Mouse (Mus musculus): ENCODE data around the gene Cnnm2.

The Cnnm2 gene

DNA sequence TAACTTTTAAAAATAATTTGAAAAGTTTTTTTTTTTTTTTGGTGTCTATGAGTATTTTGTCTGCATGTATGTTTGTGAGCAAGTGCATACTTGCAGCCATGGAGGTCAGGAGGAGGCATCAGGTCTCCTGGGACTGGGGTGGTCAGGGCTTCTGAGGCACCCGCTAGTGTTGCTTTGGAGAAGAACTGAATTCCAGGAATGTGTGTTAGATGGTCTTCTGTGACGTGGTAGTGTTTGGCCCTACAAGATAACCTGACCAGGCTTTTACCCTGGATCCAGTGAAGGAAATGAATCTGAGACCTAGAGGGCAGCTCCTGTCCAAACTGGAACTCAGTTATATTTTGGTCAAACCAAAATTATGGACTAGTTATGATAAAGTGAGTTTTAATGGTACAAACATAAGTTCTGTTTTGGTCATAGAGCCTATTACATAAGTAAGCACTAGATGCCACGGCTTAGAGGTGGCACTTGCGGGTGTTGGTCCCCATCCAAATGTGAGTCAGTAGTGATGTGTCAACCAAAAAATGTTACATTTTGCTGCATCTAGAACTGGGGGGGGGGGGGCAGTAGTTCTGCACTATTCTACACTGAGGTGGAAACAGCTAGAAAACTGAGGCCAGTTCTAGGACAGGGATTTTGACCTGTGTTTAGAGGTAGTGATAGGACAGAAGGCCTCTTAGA lies 38.6 kb downstream of the Cnnm2 start:
- no peak for DNase-seq (ENCODE audit: low spot score)

DNA sequence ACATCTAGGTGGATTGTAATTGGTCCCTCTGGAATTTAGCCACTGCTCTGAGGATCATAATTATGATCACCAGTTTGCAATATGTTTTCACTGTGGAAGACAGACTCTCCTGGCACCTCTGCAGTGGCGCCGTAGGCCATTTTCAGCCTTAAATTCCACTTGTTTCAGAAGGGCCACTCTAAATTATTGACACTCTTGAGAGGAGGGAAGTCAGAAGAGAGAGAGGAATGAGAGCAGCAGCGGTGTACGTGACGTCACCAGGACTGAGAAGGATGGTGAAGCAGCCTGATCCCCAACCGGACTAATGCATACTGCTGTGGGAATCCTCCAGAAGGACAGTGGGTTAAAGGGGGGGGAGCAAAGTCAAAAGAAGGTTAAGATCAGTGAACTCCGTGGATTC lies 40.1 kb downstream of the Cnnm2 start:
- no peak for DNase-seq (ENCODE audit: low spot score)

DNA sequence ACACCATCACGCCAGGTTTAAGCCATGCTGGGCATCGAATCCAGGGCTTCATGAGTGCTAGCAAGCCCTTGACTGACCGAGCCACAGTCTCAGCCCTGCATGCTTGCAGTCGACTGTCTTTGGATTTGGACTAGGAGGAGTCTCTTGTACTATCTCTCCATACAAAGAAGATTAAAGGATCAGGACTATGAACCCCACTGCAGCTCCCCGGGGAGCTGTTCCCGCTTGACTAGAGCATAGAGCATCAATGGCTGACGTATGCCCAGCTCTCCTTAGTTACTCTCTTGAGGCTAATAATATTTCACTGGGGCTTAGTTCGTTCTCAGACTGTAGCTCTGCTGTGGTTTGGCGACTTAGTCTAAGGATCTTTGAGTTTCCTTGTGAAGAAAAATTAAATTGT lies 40.9 kb downstream of the Cnnm2 start:
- DNase-seq (ENCODE audit: low spot score), result no peak

- DNase-seq (ENCODE audit: low spot score), result no peak
Observed at GRCm38 (mm10) chr19:46803732-46804131, 42.3 kb downstream of the Cnnm2 start.

- DNase-seq (ENCODE audit: low spot score), result no peak
Observed at GRCm38 (mm10) chr19:46804751-46805150, 43.4 kb downstream of the Cnnm2 start.

- no peak for DNase-seq (ENCODE audit: low spot score)
Observed at GRCm38 (mm10) chr19:46805933-46806688, 44.7 kb downstream of the Cnnm2 start.

GRCm38 (mm10) chr19:46808261-46808660 lies 46.9 kb downstream of the Cnnm2 start:
- DNase-seq (ENCODE audit: low spot score), result no peak

- DNase-seq (ENCODE audit: low spot score), result no peak
Observed at GRCm38 (mm10) chr19:46809031-46809430, 47.6 kb downstream of the Cnnm2 start.

GRCm38 (mm10) chr19:46819276-46819675 lies 57.9 kb downstream of the Cnnm2 start:
- DNase-seq (ENCODE audit: low spot score), result no peak

GRCm38 (mm10) chr19:46822491-46822890 lies 61.1 kb downstream of the Cnnm2 start:
- DNase-seq (ENCODE audit: low spot score), result no peak

DNA sequence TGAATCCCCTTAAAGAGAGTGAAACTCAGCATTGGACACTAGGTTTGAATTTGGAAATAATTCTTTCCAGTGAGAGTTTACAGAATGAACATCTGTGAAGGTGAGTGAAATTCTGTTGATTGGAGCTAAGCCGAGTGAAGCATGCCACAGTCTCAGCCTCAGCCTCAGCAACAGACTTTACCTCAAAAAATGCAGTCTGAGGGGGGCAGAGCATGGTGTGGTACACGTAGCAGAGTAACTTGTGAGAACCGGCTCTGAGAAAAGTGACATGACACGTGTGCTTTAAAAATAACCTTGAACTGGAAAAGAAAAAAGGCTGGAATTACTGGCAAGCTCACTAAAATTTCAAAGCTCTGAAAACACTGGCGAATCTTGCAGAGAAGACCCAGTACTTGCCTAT lies 62.4 kb downstream of the Cnnm2 start:
- no peak for DNase-seq (ENCODE audit: low spot score)

DNA sequence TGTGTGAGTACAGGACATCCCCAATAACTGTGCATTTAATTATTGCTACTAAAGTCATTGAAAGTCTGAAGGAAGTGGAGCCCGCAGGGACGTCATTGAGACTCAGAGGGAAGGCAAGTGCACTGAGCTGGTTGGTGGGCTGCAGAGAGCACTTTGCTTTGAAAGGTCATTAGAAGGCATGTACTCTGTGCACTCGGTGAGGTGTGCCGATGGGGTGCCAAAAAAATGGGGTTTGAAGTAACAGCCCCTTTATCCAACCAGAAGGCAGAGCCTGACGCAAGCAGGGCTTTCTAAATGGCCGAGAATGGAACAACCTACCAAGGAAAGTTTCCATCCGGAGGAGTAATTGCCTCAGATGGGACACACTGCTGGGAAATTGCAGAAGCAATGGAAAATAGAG lies 63.5 kb downstream of the Cnnm2 start:
- no peak for DNase-seq (ENCODE audit: low spot score)

- DNase-seq (ENCODE audit: low spot score), result no peak
Observed at GRCm38 (mm10) chr19:46827654-46828165, 66.3 kb downstream of the Cnnm2 start.

GRCm38 (mm10) chr19:46828961-46829360 lies 67.6 kb downstream of the Cnnm2 start:
- no peak for DNase-seq (ENCODE audit: low spot score)

DNA sequence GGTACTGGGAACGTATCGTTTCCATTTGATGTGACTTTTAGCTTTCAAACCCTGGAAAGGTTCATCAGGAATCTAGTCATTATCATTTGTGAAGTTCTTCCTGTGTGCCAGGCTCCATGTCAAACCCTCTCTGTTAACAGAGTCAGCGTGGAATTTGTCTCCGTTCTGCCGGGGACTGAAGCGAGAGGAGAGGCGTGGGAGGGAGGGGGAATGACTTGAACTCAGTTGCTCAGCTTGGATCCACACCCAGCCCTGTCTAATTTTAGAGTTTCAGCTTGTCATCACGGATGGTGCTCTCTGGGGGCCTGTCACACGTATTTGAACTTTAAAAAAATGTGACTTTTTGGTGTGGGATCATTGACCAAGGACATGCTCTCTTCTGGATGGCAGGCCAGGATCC lies 70.0 kb downstream of the Cnnm2 start:
- DNase-seq (ENCODE audit: low spot score), result no peak

DNA sequence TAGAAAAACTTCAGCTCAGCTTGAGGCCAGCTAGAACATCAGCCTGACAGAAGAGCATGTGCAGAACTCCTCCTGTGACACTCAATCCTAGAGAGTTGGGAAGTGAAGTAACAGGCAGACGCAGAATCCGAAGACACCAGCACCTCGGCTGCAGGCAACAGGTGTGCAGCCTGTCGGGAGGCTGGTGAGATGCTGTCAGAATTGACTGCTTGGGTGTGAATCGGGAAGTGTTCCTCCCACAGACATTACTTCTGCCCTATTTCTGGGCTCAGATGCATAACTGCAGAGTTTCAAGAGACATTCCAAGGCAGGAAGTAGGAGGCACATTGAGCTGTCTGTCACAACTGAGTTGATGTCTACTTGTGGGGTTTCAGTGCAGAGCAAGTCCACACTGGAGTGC lies 72.9 kb downstream of the Cnnm2 start:
- DNase-seq (ENCODE audit: low spot score), result no peak

GRCm38 (mm10) chr19:46835339-46835738 lies 73.9 kb downstream of the Cnnm2 start:
- DNase-seq (ENCODE audit: low spot score), result no peak

DNA sequence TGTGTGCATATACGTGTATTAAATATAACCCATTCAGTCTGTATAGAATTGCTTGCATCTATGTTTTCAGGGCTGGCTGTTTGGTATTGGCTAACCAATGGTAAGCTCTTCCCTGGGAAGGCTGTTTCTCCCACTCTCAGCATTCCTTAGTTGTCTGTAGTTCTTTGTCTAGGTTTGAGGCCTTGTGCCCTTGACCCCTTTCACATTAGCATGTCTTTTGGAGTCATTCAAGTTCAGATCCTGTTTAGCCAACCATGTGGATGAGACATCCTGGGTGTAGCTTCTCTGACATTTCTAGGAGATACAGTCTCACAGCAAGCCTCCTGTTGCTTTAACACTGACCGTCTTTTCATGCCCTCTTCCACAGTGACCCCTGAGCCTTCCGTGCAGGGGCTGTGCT lies 74.7 kb downstream of the Cnnm2 start:
- DNase-seq (ENCODE audit: low spot score), result no peak

DNA sequence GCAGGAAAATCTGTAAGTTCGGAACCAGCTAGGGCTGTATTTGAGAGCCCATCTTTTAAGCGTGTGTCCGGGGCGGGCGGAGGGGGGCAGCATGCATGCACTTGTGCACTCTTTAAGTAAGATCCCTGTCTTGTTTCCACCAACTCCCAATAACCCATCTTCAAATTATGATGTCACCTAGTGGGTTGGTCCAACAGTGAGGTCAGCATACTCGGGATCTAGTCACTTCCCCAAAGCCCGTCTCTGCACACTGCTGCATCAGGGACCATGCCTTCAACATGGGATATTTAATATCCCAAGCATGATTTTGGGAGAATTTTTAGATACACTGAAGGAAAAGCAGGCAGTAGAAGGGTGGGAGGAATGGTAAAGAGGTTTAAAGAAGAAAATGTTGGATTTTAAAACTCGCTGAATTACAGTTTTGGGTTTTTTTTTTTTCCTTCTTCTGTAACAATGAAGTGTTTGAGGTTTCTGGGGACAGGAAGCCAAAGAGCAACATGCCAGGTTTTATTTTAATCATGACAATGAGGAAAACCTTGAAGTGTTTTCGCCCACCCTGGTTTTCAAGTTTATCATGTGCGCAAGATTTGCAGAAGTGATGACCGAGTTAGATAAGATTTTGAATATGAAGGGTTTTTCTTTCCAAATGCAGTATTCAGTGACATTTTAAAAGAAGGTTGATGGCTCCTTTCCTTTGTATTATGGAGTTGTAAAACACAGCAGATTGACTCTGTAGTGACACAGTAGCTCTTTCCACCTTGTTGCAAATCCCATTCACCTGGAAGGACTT lies 76.1 kb downstream of the Cnnm2 start:
- DNase-seq (ENCODE audit: low spot score), result no peak

DNA sequence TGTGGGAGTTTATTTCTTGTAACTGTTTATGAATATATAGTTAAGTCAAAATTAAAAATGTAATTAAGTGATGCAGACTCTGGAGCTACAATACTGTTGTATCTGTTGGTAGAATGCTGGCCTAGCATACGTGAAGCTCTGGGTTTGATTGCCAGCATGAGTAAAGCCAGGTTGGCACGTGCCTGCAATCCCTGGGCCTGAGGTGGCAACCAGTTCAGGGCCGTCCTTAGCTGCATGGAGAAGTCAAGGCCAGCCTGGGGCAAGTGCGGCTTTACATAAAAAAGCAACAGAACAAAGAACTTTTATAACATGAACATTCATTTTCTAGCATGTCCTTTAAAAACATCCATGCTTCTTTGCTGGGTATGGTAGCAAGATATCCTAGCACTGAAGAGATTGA lies 79.6 kb downstream of the Cnnm2 start:
- no peak for DNase-seq (ENCODE audit: low spot score)

DNA sequence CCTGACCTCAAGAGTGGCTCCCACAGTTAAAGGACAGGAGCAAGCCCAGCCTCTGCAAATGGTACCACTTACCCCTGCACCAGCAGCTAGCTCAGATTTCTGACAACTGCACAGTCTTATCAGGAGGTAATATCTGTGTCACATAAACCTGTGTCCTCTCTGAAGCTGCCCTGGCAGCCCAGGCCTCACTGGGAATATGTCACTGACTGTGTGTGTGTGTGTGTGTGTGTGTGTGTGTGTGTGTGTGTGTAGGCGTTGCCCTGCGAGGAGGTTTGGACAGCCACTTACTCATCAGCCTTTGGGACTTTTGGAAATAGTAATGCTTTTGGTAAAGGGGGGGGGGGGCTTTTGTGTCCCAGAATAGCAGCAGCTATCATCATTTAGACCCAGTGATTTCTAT lies 81.6 kb downstream of the Cnnm2 start:
- DNase-seq (ENCODE audit: low spot score), result no peak

- DNase-seq (ENCODE audit: low spot score), result no peak
Observed at GRCm38 (mm10) chr19:46846056-46846455, 84.7 kb downstream of the Cnnm2 start.

- no peak for DNase-seq (ENCODE audit: low spot score)
Observed at GRCm38 (mm10) chr19:46846459-46846858, 85.1 kb downstream of the Cnnm2 start.
